Mouse (Mus musculus) ES-E14 (cell line): ENCODE data around the gene Rnf167.

Source experiments
- CHD2 ChIP-seq: IDR thresholded peaks from 2 replicates; pipeline ENCODE4 v1.6.1; 2014; ENCODE audit warnings: mild to moderate bottlenecking, low read depth, low read length, inconsistent platforms
- HCFC1 ChIP-seq: IDR thresholded peaks from 2 replicates; pipeline ENCODE4 v1.6.1; 2012; ENCODE audit warnings: low read length, inconsistent platforms, borderline replicate concordance; ENCODE audit not compliant: insufficient read depth
- MAFK ChIP-seq: IDR thresholded peaks from 2 replicates; pipeline ENCODE4 v1.6.1; 2014; ENCODE audit warnings: mild to moderate bottlenecking, low read depth, low read length, inconsistent platforms; ENCODE audit not compliant: insufficient read depth
- ZC3H11A ChIP-seq: IDR thresholded peaks from 2 replicates; pipeline ENCODE4 v1.6.1; 2012; ENCODE audit warnings: low read depth, mild to moderate bottlenecking, inconsistent platforms, low read length, borderline replicate concordance
- ZNF384 ChIP-seq: IDR thresholded peaks from 2 replicates; pipeline ENCODE4 v1.6.1; 2012; ENCODE audit warnings: low read depth, low read length, inconsistent platforms

GRCm38 (mm10) chr11:70683640-70684039 lies 36.6 kb downstream of the Rnf167 start:
- TF ChIP-seq CHD2 (no peak), MAFK (no peak), ZC3H11A (no peak), HCFC1 (no peak), ZNF384 (no peak)
